Mouse (Mus musculus) MEL (cell line): ENCODE results near the gene Vps72. TPM values are rescaled to one million over a fixed set of nuclear protein-coding genes. Genes with fewer than 3 reads are reported as not detected.

ENCODE experiments used
- DNase-seq: peaks from one replicate; pipeline ENCODE4 v3.0.0; 2011; ENCODE audit warnings: low read depth, low spot score
- H3K27ac ChIP-seq: 2 replicates; pipeline ENCODE4 v1.5.1; 2012; ENCODE audit warnings: low read depth, mild to moderate bottlenecking, control low read depth, low read length, moderate library complexity; ENCODE audit not compliant: control insufficient read depth
- H3K27me3 ChIP-seq, 2 experiments: fragments of 150-350 bp in 1 of 2; sonication (generic) in 1 of 2; 2 replicates each; pipeline ENCODE4 v1.6.1; 2012; ENCODE audit warnings: low read length in 2 of 2, mild to moderate bottlenecking in 2 of 2, improper control_type of control experiment in 1 of 2, moderate library complexity in 1 of 2; ENCODE audit not compliant: insufficient read depth in 2 of 2, control insufficient read depth in 1 of 2
- H3K36me3 ChIP-seq, 2 experiments: 2 replicates each; pipeline ENCODE4 v1.6.1; 2012 to 2014; ENCODE audit warnings: low read length in 2 of 2, improper control_type of control experiment in 1 of 2, inconsistent platforms in 1 of 2, mild to moderate bottlenecking in 1 of 2; ENCODE audit not compliant: insufficient read depth in 2 of 2, control insufficient read depth in 1 of 2
- H3K4me1 ChIP-seq, 2 experiments: fragments of 150-350 bp in 1 of 2; sonication (generic) in 1 of 2; 2 replicates each; pipeline ENCODE4 v1.6.1; 2012; ENCODE audit warnings: low read length in 2 of 2, improper control_type of control experiment in 1 of 2, mild to moderate bottlenecking in 1 of 2; ENCODE audit not compliant: insufficient read depth in 2 of 2, control insufficient read depth in 1 of 2
- H3K4me3 ChIP-seq, 2 experiments: fragments of 150-350 bp in 1 of 2; sonication (generic) in 1 of 2; 2 replicates each; pipeline ENCODE4 v1.5.1; 2012; ENCODE audit warnings: low read depth in 2 of 2, low read length in 2 of 2, mild to moderate bottlenecking in 2 of 2, moderate library complexity in 2 of 2, control low read depth in 1 of 2, improper control_type of control experiment in 1 of 2; ENCODE audit not compliant: control insufficient read depth in 1 of 2, insufficient read depth in 1 of 2
- H3K79me2 ChIP-seq: 2 replicates; pipeline ENCODE4 v1.6.1; 2012; ENCODE audit warnings: mild to moderate bottlenecking, low read length, moderate library complexity; ENCODE audit not compliant: control insufficient read depth, poor library complexity, insufficient read depth
- H3K9ac ChIP-seq: 2 replicates; pipeline ENCODE4 v1.6.1; 2012; ENCODE audit warnings: low read depth, mild to moderate bottlenecking, control low read depth, low read length, moderate library complexity; ENCODE audit not compliant: control insufficient read depth, poor library complexity, severe bottlenecking
- H3K9me3 ChIP-seq: fragments of 150-350 bp; sonication (generic); replicated peaks from 2 replicates; pipeline ENCODE4 v1.6.1; 2012; ENCODE audit warnings: mild to moderate bottlenecking, low read length, improper control_type of control experiment, moderate library complexity; ENCODE audit not compliant: insufficient read depth
- CTCF ChIP-seq, 3 experiments: IDR thresholded peaks in 2 of 3; conservative IDR thresholded peaks in 1 of 3; 2 replicates each; pipeline ENCODE4 v1.5.1; 2011 to 2012; ENCODE audit warnings: low read length in 3 of 3, low read depth in 2 of 3, mild to moderate bottlenecking in 2 of 3, improper control_type of control experiment in 1 of 3, inconsistent platforms in 1 of 3, mixed read lengths in 1 of 3, moderate library complexity in 1 of 3; ENCODE audit not compliant: control insufficient read depth in 1 of 3, insufficient read depth in 1 of 3, poor library complexity in 1 of 3, severe bottlenecking in 1 of 3
- E2F4 ChIP-seq: IDR thresholded peaks from 2 replicates; pipeline ENCODE4 v1.6.1; 2011; ENCODE audit warnings: low read depth, low read length, improper control_type of control experiment, borderline replicate concordance
- GABPA ChIP-seq: IDR thresholded peaks from 2 replicates; pipeline ENCODE4 v1.6.1; 2012; ENCODE audit warnings: low read depth, mild to moderate bottlenecking, inconsistent platforms, low read length, improper control_type of control experiment, moderate library complexity
- JUND ChIP-seq: IDR thresholded peaks from 2 replicates; pipeline ENCODE4 v1.6.1; 2011; ENCODE audit warnings: low read depth, mild to moderate bottlenecking, improper control_type of control experiment, low read length
- MAZ ChIP-seq: IDR thresholded peaks from 2 replicates; pipeline ENCODE4 v1.6.1; 2012; ENCODE audit warnings: low read depth, mild to moderate bottlenecking, inconsistent platforms, low read length, improper control_type of control experiment
- MEF2A ChIP-seq: IDR thresholded peaks from 2 replicates; pipeline ENCODE4 v1.6.1; 2014; ENCODE audit warnings: low read depth, mild to moderate bottlenecking, inconsistent platforms, low read length, improper control_type of control experiment; ENCODE audit not compliant: poor library complexity, insufficient replicate concordance, severe bottlenecking; ENCODE audit errors: extremely low read depth
- MYB ChIP-seq: IDR thresholded peaks from 2 replicates; pipeline ENCODE4 v1.6.1; 2011; ENCODE audit warnings: mild to moderate bottlenecking, low read depth, low read length, improper control_type of control experiment
- POLR2AphosphoS2 ChIP-seq: IDR thresholded peaks from 2 replicates; pipeline ENCODE4 v1.6.1; 2011; ENCODE audit warnings: low read length, improper control_type of control experiment
- SIN3A ChIP-seq: IDR thresholded peaks from 2 replicates; pipeline ENCODE4 v1.6.1; 2012; ENCODE audit warnings: low read length, improper control_type of control experiment, inconsistent platforms
- TBP ChIP-seq: IDR thresholded peaks from 2 replicates; pipeline ENCODE4 v1.8.0; 2011; ENCODE audit warnings: low read depth, low read length, improper control_type of control experiment
- TCF12 ChIP-seq: IDR thresholded peaks from 2 replicates; pipeline ENCODE4 v1.6.1; 2014; ENCODE audit warnings: low read depth, mild to moderate bottlenecking, inconsistent platforms, low read length, improper control_type of control experiment, moderate library complexity
- USF2 ChIP-seq, 2 experiments: IDR thresholded peaks; 2 replicates each; pipeline ENCODE4 v1.6.1; 2011 to 2012; ENCODE audit warnings: improper control_type of control experiment in 2 of 2, low read length in 2 of 2, borderline replicate concordance in 1 of 2, inconsistent platforms in 1 of 2, low read depth in 1 of 2, mild to moderate bottlenecking in 1 of 2; ENCODE audit not compliant: insufficient read depth in 1 of 2
- ZC3H11A ChIP-seq: IDR thresholded peaks from 2 replicates; pipeline ENCODE4 v1.6.1; 2012; ENCODE audit warnings: low read depth, mild to moderate bottlenecking, inconsistent platforms, low read length, improper control_type of control experiment
- ZNF384 ChIP-seq: IDR thresholded peaks from 2 replicates; pipeline ENCODE4 v1.6.1; 2012; ENCODE audit warnings: low read depth, mild to moderate bottlenecking, inconsistent platforms, low read length, improper control_type of control experiment
- polyA plus RNA-seq, 2 experiments: library from polyadenylated mRNA; stranded (reverse) in 1 of 2; unstranded in 1 of 2; fragments of >175 nt in 1 of 2; fragments of >200 nt in 1 of 2; gene quantifications; 2 replicates each; pipeline versions ENCODE4 v1.2.1 to v1.2.4; 2012; ENCODE audit warnings: low replicate concordance in 2 of 2, low read depth in 1 of 2; ENCODE audit not compliant: insufficient read length in 2 of 2, insufficient read depth in 1 of 2, missing spikeins in 1 of 2
- total RNA-seq: library from RNA; depleted of rRNA; stranded (reverse); fragments of 300-350 nt; gene quantifications from 2 replicates; pipeline ENCODE4 v1.2.3, GENCODE M21; 2012

Gene Vps72
- total and polyA plus RNA-seq, 3 experiments = 128 to 416 (median 266) TPM

DNA sequence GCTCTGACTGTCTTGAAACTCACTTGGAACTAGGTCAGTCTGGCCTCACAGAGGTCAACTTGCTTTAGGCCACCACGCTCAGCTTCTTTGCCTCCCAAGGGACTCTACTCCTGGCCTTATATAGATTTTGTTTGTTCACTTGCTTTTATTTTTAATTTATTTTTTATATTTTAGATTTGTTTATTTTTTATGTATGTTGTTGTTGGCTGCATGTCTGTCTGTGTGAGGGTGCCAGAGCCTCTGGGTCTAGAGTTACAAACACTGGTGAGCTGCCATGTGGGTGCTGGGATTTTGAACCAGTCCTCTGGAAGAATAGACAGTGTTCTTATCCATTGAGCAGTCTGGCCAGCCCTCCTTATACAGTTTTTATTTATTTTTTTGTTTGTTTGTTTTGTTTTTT, 1.9 kb downstream of the Vps72 start:
- H3K9ac ChIP-seq = no peak overlapping the region
- TF ChIP-seq GABPA (no peak), POLR2AphosphoS2 (no peak), ZC3H11A (no peak)
- TF ChIP-seq, all 39 proteins: peak for 0
- Histone ChIP-seq H3K27me3 (no peaks in the 10 kb centered on the region), H3K79me2 (peaks cover 16% of the 10 kb centered on the region), H3K27ac (no peak overlapping the region), H3K36me3 (peaks cover 12 to 13% of the 10 kb centered on the region in 2 experiments), H3K4me1 (peaks cover 6 to 15% of the 10 kb centered on the region in 2 experiments), H3K9me3 (no peaks in the 10 kb centered on the region), H3K4me3 (no peak overlapping the region)
- no peak for DNase-seq

DNA sequence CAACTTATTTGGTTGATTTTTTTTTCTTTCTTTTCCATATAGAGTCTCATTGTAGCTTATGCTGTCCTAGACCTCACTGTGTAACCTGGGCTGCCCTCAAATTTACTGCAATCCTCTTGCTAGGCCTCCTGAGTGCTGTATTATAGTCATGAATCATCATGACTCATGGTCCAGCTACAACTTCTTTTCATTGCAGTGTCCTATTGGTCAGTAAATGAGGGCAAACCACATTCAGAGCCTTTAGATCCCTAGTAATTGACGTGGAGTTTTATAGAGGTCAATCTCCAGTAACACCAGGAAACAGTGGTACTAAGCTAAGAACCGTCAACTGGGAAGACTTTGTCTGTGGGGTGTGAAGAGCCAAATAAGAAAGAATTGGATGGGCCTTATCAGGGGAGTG, 6.9 kb downstream of the Vps72 start:
- H3K9ac ChIP-seq = no peak overlapping the region
- H3K27ac ChIP-seq = no peak overlapping the region
- TF ChIP-seq E2F4 (no peak), TBP (no peak), JUND (no peak), MAZ (no peak), SIN3A (no peak), CTCF (IDR thresholded peaks at IDR 0.05 in 2 of 3, conservative IDR thresholded peaks at IDR 0.05 in 1 of 3; ENCODE audit: control insufficient read depth in 1 of 3, insufficient read depth in 1 of 3, low read depth in 2 of 3, low read length in 3 of 3, poor library complexity in 1 of 3, severe bottlenecking in 1 of 3) (no peak), ZC3H11A (no peak), GABPA (no peak)
- TF ChIP-seq, all 39 proteins: peak for 0
- Histone ChIP-seq H3K4me3 (no peak overlapping the region), H3K79me2 (peaks cover 4% of the 10 kb centered on the region), H3K4me1 (no peaks in the 10 kb centered on the region), H3K9me3 (no peaks in the 10 kb centered on the region), H3K36me3 (peaks cover 0 to 36% of the 10 kb centered on the region in 2 experiments; a peak in 3 of 4 replicates), H3K27me3 (no peaks in the 10 kb centered on the region)
- no peak for DNase-seq

DNA sequence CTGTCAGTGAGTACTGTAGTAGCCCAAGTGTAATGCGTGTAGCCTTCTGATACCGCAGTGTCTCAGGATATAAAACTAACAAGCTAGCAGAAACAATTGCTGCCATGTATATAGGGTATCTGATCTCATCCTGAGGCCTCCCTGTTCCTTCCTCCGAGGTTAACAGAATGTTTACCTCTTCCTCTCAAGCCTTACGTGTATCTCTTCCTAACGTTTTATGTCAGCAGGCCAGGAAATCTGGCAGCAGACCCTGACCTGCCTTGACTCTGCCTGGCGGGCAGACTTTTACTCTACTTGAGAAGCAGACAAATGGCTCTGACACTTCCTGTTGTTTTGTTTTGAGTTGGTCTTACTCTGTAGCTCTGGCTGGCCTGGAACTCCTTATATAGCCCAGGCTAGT, 10.8 kb downstream of the Vps72 start:
- Histone ChIP-seq H3K9me3 (no peaks in the 10 kb centered on the region), H3K36me3 (peaks cover 0 to 27% of the 10 kb centered on the region in 2 experiments; a peak in 2 of 4 replicates), H3K27me3 (no peaks in the 10 kb centered on the region), H3K4me1 (no peaks in the 10 kb centered on the region), H3K4me3 (no peak overlapping the region), H3K79me2 (no peaks in the 10 kb centered on the region), H3K27ac (no peak overlapping the region), H3K9ac (no peak overlapping the region)
- DNase-seq = no peak
- TF ChIP-seq USF2 (IDR thresholded peaks at IDR 0.05; ENCODE audit: borderline replicate concordance in 1 of 2, insufficient read depth in 1 of 2, low read depth in 1 of 2, low read length in 2 of 2) = no peak
- TF ChIP-seq CTCF (IDR thresholded peaks at IDR 0.05 in 2 of 3, conservative IDR thresholded peaks at IDR 0.05 in 1 of 3; ENCODE audit: control insufficient read depth in 1 of 3, insufficient read depth in 1 of 3, low read depth in 2 of 3, low read length in 3 of 3, poor library complexity in 1 of 3, severe bottlenecking in 1 of 3) = no peak
- TF ChIP-seq MYB = no peak
- no peak for TF ChIP-seq MEF2A
- TF ChIP-seq TCF12 = no peak
- no peak for TF ChIP-seq ZNF384
- TF ChIP-seq MAZ = no peak
